Mouse (Mus musculus) urinary bladder, postnatal 25 days (tissue): ENCODE measurements around the gene Pnma1.

Experiments used
- DNase-seq: peaks from one replicate; pipeline ENCODE4 v3.0.0; 2022; ENCODE audit warnings: low spot score

The Pnma1 gene

DNA sequence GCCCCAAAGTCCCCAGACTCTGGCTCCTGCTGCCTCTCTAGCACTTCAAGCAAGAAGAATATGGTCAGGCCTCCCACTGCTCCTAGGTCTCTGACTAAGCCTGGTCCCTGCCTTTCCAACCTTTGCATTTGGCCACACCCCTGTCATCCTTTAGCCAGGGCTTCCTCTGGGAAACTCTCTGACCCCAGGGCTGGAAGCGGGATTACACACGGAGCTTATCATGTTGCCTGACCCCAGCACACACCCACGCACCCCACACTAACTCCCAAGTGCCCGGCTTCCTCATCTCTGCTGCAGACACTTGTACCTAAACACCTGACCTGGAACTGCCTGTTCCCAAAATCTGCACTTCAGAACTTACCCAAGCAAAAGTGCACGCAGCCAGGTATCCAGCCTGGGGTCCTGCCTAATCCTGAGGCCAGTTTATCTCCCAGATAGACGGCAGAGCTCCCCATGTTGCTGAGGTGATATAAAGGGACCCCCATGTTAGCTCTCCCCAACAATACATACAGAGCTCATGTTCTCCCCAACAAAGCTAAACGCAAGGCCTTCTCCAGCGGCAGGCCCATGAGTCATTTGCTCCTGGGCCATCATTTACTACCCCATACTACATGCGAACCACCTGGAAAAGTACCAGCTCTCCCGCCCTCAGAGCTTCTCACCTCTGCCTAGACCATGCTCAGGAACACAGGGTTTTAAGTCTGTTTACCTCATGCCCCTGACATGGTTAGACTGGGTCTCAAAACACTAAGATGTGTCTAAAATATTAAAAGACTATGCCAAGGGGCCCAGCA, 30.6 kb upstream of the Pnma1 start:
- DNase-seq: no peak

DNA sequence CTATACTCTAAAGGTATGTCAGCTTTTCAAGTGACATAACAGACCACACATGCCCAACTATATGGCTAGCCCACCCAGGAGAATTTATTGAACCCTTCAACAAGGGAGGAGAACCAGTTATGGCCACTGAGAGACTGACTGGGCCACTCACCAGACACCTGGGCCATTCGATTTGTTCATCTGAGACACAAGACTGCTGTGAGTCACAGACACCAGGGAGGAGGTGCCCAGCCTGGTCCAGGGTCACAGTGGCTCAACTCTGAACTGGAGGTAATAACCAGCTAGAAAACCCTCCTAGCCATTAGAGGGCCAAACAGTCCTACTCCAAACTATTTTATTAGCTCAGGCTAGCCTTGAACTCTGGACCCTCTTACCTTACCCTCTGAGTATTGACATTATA, 29.8 kb upstream of the Pnma1 start:
- DNase-seq: no peak

DNA sequence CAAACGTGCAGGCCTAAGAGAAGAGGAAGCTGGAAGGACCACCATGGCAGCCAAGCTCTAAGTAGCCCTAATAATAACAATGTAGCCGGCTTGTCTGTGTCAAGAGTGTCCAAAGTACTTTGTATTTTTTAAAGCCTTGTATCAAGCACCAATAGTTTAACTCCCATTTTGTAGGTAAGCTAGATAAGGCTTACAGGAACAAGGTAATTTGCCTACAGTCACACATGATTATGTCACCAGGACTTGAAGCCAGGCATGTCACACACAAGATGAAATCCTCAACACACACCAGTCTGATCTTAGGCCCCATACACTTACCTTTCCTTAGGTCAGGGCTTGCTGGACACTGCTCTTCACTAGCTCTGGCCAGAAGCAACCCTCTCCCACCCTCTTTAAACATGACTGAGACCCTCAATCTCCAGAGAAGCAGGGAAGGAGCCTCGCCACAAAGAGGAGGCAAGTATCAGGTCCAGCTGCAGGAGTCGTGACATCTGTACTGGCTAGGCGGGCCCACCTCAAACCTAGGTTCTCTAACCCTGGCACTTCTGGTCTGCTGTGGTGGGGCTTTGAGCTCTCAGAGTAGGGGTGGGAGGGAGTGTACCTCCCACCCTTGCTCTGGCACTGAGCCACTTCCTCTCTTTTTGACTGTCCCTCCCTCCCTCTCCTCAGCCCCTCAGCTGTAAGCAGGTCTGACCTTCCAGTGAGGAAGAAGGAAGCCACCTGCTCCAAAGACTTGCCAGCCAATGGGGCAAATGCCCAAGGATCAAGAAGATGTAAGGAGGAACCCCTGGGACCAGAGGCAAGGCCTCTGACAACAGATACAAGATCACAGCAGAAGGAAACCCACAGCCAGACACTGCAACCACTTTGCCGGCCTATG, 28.8 kb upstream of the Pnma1 start:
- DNase-seq: no peak

DNA sequence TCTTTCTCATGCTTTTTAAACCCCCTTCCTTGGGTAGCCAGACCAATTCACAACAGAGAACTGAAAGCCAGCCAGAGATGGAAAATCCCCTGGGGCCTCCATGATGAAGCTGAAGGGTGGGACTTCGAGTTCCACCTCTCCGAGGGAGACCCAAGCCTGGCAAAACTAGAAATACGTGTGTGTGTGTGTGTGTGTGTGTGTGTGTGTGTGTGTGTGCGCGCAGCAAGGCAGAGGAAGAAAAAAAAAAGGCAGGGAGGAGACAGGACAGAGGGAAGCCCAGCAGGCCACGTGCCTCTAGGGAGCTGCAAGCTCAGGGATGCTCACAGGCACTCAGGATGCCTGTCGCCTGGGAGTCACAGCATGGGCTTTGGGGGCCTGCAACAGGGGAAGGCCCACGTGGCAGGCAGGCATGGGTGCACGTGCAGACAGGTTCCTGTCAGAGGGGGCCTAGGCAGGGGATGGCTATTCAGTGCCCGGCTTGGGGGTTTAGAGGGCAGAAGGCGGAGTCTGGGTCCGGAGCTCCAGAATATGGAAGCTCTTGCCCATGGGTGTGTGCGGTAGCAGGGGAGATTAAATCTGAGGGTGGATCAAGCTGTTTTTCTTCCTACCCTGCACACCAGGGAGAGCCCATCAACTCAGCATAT, 28.0 kb upstream of the Pnma1 start:
- no peak for DNase-seq

DNA sequence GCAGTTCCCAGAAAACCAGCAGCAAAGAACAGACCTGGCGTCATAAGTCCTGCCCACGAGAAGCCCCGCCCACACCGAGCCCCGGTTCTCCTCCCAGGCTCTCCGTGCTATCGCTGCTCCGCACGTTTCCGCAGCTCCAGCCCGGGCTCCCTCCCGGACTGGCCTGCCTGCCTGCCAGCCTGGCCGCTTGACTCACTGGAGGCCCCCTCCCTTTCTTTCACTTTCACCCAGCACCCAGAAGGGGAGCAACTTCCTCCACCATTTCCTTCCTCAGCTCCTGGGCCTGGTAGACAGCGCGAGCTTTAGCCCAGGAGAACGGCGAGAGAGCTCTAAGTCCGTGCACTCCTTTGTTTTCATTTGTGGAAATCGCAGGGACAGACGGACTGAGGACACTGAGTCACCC, 27.4 kb upstream of the Pnma1 start:
- peak; percentile 82 for DNase-seq

DNA sequence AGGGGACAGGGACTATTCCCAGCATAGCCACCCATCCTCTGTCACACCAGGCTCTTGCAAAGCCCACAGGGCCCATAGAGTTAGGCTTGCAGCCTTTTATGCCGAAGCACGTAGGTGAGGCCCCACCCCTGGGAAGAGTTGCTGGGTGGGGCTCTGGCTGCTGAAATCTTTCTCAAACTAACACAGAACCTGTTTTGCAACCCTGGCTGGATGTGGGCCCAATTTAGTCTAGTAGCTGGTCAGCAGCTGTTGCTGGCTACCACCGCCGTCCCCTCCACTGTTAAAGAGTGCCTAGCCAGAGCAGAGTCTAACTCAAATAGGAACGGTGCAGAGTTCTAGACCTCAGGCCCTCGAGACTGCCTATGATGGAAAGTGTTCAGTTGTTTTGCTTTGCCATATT, 26.6 kb upstream of the Pnma1 start:
- peak; percentile 86 for DNase-seq

DNA sequence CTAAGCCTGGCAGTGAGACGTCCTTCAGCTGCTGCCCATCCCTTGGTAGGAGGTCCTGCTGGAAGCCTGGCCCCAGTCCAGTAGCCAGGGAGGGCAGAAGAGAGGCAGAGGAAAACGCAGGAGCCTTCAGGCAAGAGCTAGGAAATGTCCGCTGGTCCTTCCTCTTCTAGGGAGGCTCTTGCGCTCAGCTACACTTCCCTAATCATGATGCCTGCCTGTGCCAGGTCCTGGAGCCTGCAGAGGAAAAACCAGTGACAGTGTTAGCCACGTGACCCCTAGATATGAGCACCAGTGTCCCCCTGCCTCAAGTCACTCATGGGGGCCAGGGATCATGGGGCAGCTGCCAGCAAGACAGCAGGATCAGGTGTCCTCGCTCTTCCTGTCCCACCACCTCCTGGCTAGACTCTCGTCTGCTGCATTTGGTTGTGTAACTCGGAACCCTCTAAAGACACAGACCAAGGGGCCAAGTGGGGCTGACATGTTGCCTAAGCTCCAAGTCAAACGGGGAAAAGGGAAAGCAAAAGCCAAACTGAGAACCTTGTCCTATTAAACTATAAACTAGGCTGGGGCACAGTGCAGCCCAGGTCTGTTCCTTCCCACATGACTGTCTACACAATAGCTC, 26.0 kb upstream of the Pnma1 start:
- DNase-seq: no peak

DNA sequence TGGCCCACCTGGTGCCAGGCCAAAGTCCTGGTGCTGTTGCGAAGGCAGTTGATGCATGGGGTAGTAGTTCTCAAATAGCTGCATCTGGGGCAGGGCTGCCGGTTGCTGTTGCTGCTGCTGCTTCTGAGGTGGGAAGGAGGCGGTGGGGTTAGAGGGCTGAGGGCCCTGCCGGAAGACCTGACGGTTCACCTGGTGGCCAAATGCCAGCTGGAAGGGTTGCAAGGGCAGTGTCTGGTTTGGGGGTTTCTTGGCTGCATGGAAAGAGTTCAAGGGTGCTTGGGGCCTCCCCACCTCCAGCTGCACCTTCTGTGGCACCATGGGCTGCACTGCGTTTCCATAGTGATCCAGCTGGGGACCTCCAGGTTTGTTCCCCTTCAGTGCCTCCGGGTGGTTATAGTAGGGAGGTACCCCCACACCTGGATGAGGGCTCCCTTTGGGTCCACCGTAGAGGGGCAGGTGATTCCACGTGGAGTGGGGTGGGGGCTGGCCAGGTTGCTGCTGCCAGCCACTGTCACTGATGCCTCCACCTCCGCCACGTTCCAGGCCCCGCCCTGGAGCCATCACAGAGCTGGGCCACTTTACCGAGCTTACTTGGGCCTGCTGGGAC, 25.1 kb upstream of the Pnma1 start:
- DNase-seq: no peak

DNA sequence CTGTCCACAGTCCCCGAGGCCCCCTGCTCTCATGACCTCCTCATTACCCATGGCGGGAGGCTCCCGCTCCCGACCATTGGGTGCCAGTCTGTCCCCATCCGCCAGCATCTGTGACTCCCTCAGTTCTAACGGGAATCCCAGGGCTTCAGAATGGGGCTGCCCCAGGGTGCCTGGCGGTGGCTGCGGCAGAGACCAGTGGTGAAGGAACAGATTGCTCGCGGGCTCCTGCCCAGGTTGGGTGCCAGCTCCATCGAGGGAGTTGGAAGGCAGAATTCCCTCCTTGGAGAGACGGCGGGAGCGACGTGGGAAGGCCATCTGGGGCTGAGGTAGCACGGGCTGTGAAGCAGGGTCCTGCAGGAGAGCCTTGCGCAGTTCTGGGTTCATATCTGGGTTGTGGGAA, 24.6 kb upstream of the Pnma1 start:
- no peak for DNase-seq

DNA sequence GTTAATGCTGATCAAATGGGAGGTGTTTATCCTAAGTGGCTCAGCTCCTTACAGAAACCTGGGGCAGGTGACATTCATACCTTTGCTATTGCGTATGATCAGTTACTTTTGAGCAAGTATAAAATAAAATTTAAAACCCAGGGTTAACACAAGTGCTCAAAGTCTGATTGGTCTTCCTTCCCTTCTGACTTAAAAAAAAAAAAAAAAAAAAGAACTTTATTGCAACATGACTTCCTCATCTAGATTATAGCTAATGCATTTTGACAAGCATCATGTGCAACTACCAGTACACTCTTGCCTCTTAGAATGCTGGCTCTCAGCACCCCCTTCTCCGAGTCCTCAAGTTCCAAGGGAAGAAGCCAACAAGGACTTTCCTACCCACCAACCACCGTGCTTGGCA, 23.9 kb upstream of the Pnma1 start:
- no peak for DNase-seq

DNA sequence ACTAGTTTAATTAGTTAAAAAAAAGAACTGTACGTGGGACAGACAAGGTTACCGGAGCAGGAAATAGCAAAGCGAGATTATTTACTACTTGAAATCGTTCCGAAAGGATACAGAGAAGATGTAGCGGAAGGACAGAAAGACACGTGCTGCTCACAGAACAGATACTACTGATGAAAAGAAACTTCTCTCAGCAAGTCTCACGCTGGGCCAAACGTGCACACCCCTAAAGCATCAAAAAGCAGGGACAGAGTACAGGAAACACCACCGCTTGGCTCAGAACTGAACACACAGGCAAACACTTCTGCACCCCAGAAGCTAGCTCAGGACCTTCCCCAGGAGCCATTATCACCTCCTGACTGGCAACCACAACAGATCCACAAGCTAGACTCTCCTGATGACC, 22.3 kb upstream of the Pnma1 start:
- DNase-seq: no peak

DNA sequence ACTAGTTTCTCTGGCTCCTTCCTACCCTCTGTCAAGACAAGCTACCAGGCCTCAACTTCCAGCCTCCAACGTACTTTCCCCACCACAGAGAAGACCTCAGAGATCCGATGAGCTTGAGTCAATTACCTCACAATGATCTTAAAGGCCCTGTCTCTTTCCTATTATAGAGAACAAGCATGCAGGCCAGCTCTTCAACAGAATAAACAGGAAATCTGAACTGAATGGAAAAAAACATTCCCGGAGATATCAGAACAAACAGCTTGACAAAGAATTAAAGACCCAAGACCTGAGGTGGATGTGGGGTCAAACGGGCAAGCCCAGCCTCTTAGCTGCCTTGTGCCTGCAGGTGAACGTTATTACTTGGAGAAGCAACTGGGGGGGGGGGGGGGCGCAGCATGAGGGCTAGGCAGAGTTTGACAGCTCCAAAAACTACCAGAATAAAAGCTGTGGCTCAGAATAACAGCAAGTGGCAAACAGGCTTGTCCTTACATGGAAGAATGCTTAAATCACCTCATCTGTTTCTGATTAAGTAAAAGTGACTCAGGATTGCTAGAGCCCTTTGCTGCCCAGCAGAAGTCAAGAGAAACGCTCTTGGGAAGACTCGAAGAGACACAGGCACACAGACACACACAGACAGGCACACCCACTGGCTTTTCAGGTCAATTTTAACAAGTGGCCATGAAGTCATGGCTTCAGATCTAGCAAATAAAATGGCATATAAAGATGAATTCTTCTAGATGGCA, 17.5 kb upstream of the Pnma1 start:
- no peak for DNase-seq

DNA sequence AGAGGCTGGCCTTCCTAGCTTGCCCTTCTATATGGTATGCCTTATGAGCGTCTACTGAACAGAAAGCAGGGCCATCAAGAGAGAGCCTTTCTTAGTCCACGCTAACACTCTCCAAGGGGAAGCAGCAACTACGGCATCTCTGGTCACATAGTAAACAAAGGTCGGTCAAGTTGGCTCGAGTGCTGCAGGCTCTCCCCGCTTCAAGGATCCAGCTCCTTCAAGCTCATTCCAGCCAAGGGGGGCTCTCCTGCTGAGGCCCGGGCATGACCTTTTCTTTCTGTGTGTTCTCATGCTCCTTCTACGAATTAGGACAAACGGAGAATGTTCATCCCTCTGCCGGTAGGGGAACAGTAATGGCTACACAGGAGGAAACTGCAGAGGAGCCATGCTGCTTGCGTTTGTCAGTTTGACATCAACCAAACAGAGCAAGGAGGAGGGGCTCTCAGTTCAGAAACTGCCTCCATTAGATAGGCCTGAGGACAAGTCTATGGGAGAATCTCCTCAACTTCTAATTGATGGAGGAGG, 15.4 kb upstream of the Pnma1 start:
- DNase-seq: no peak

DNA sequence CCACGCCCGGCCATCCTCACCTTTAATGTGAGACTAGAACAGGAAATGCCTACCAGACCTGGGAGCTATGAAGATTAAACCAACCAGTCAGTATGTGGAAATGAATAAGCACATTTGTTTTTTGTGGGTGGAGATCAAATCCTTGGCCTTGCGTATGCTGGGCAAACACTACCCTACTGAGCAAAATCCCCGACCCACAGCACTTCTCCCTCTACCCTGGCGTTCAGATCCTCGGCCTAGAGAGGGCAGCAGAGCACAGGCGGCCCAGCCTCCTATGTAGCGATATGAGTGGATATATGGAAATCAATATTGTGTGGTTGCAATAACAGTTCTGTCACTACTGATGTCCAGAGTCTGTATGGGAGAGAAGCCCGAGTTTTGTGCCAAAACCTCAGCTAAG, 14.8 kb upstream of the Pnma1 start:
- no peak for DNase-seq

DNA sequence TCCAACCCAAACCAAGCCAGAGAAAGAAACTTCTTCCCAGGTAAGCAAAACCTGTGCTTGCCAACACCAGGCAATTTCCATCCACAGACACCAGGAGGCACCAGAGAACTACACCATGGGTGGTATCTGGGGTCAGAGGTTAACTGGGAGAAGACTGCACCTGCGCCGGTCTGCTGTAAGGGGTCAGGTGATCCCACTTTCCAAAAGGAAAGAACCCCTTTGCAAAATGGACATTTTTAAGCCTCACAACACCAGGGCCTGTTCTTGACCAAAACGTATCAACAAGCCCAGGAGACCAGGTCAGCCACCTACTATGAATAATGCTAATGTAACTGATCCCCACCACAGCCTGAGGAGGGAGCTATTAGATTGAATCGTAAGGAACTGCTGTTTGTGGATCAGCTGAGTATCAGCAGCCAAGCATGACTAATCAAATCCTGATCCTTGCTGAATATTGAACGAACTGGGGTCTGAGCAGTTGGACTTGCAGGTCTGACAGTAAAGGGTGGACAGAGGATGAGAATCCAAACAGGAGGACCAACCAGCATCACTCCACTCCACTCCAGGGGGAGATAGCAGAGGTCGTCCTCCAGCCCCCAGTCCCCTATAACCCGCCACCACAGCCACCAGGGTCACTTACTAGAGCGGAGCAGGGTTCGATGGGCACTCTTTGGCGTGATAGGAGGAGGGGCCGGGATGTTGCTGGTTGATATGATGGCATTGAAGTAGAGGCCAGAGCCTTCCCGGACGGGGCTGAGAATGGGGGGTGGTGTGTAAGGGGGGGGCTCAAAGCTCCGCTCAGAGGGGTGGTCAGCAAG, 13.5 kb upstream of the Pnma1 start:
- DNase-seq: no peak

DNA sequence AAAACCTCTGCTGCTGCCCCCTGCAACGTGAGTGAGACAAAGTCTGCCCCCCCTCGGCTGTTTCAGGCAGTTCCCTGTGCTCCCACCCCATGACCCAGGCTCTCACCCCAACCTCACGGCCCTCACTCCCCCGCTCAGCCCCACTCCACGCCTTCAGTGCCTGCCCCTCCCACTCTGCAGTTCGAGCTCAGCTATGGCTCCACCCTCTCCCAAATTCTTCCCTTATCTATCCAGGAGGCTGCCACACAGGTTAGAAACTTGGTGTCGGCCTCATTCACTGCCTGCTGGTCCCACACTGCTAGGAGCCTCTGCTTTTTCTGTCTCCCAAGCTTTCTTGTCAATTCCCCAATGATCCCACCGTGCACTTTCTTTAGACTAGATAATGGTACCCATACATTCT, 12.8 kb upstream of the Pnma1 start:
- no peak for DNase-seq

DNA sequence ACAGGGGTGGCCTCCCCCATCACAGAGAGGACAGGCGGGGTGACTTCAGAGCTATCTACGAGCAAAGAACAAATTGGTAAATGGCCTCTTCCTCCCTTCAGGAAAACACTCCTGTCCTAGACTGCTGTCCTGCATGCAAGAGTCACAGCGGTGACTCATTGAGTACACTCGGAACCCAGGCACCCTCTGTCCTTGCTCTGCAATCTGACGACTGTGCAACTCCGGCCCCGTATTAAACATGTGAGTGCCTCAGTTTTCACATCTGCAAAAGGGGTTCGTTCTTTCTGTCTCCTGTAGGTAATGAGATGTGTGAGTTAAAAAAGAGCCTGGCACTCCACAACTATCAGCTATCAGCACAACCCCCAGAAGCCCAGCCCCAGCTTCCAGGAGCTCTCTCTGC, 12.2 kb upstream of the Pnma1 start:
- no peak for DNase-seq

DNA sequence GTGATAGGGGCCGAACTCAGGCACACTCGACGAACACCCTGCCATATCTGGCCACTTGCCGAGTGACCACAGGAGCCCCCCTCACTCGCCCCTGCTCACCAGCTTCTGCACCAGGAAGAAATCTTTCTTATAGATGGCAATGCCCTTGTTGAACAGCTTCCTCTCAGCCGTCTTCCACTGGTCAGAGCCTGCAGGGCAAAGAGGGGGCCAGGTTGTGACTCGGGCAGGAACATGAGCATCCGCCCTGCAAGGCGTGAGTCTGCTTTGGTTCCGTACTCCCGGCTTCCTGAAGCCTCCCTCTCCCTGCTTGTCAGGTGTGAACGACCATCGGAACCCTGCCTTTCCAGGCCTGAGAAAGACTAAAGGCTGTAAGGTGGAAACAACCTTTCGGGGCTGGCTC, 9.9 kb upstream of the Pnma1 start:
- DNase-seq: no peak

DNA sequence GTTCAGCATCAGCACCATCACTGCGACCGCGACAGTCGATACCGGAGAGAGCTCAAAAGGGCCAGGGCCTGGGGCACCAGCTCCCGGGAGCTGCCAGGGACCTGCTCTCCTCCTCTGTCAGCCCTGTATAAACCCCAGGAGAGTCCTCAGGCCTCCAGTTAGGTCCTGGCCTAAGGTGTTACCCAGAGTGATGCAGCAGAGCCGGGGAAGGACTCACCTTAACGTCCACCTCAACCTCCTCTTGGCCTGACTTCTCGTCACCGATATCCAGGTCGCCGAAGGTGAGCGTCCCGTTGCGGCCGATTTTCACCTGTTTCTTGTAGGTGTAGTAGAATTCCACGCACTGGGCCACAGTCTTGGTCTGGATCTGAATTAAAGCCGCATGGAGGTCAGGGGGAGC, 7.9 kb upstream of the Pnma1 start:
- no peak for DNase-seq

DNA sequence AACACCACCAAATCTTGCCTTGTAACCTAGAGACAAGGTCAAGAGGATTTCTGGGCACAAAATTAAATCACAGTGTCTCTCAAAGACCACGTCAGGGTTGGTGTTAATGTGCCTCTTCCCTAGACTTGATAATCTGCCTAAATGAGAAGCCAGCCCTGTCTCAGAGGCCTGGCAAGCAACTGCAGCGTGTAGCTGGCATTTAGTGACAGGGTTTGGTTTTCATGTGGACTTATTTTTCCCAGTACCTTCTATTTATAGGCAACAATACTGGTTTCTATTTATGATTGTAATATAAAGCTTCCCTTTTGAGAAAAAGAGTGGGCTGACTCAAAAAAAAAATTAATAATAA, 7.2 kb upstream of the Pnma1 start:
- no peak for DNase-seq
